Mouse (Mus musculus) 416B (cell line): ENCODE measurements around the gene Gm29776.

ENCODE experiments used
- DNase-seq: peaks from one replicate; pipeline ENCODE4 v3.0.0; 2011; ENCODE audit warnings: low read depth

Gm29776 gene

GRCm38 (mm10) chr14:54709054-54709453 lies 10.4 kb upstream of the Gm29776 start:
- DNase-seq, result no peak

- peak; percentile 91 for DNase-seq
Measured at GRCm38 (mm10) chr14:54706589-54707320, 8.1 kb upstream of the Gm29776 start.

- peak; percentile 100 for DNase-seq
Measured at GRCm38 (mm10) chr14:54705844-54706243, 7.2 kb upstream of the Gm29776 start.

- DNase-seq, result no peak
Measured at GRCm38 (mm10) chr14:54703207-54703606, 4.6 kb upstream of the Gm29776 start.

- peak; percentile 82 for DNase-seq
Measured at GRCm38 (mm10) chr14:54701298-54701697, 2.7 kb upstream of the Gm29776 start.

GRCm38 (mm10) chr14:54699586-54699985 lies 953 bp upstream of the Gm29776 start:
- no peak for DNase-seq

GRCm38 (mm10) chr14:54696752-54697151 lies 1.9 kb downstream of the Gm29776 start:
- no peak for DNase-seq

GRCm38 (mm10) chr14:54695042-54695441 lies 3.6 kb downstream of the Gm29776 start:
- no peak for DNase-seq

- peak; percentile 61 for DNase-seq
Measured at GRCm38 (mm10) chr14:54687251-54687650, 11.4 kb downstream of the Gm29776 start.

GRCm38 (mm10) chr14:54686522-54687143 lies 12.0 kb downstream of the Gm29776 start, which contains the start of gene Acin1:
TSS of gene Acin1 (minus strand) at chr14:54686931.
- peak; percentile 100 for DNase-seq

- peak; percentile 96 for DNase-seq
Measured at GRCm38 (mm10) chr14:54686063-54686521, 12.5 kb downstream of the Gm29776 start, which contains the start of gene 1700123O20Rik. TSS of gene 1700123O20Rik (plus strand) at chr14:54686216.

GRCm38 (mm10) chr14:54685471-54685870 lies 13.2 kb downstream of the Gm29776 start:
- DNase-seq, result peak; percentile 72

- no peak for DNase-seq
Measured at GRCm38 (mm10) chr14:54682396-54682795, 16.2 kb downstream of the Gm29776 start.

- DNase-seq, result no peak
Measured at GRCm38 (mm10) chr14:54678657-54679304, 19.9 kb downstream of the Gm29776 start.

- no peak for DNase-seq
Measured at GRCm38 (mm10) chr14:54676290-54676689, 22.3 kb downstream of the Gm29776 start.

GRCm38 (mm10) chr14:54674317-54674716 lies 24.3 kb downstream of the Gm29776 start:
- DNase-seq, result no peak

- peak; percentile 58 for DNase-seq
Measured at GRCm38 (mm10) chr14:54669381-54669780, 29.3 kb downstream of the Gm29776 start.

- no peak for DNase-seq
Measured at GRCm38 (mm10) chr14:54664477-54665222, 34.0 kb downstream of the Gm29776 start.

GRCm38 (mm10) chr14:54660009-54660408 lies 38.6 kb downstream of the Gm29776 start:
- DNase-seq, result peak; percentile 66

GRCm38 (mm10) chr14:54653496-54653895 lies 45.1 kb downstream of the Gm29776 start:
- peak; percentile 92 for DNase-seq

- peak; percentile 36 for DNase-seq
Measured at GRCm38 (mm10) chr14:54652787-54653186, 45.8 kb downstream of the Gm29776 start.

GRCm38 (mm10) chr14:54651556-54651955 lies 47.1 kb downstream of the Gm29776 start:
- DNase-seq, result no peak
